ENCODE assay signal across 8 mouse cellular contexts in the genomic region with DNA sequence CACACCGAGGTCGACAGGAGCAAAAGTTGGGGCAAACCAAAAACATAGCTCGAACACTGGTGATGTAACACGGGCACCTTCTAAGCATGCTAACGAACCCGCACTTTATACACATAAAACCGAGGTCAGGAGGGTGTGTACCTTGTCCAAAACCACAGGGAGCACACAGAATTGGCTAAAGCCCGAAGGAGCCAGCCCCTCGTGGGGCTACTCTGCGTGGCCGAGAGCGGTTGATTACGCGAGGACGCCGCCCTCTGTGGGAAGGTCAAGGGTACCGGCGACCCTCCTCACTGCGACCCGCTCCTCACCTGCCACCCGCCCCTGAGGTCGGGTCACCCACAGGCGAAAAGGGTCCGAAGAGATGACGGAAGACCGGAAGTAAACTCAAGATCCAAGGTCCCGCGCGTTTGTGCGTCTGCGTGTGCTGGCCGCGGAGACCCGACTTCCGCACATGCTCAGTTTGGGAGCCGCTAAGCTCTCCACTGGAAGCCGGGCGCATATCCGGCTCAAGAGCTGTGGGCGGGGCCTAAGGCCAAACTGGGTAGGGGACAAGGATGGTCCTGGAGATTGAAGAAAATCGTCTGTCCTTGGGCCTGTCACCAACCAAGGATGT. TPM values are rescaled to one million over a fixed set of nuclear protein-coding genes. Genes with fewer than 3 reads are reported as not detected.
DNase-seq lines count a peak whose midpoint lies in the region; ATAC-seq and TF ChIP-seq lines count a peak whose summit lies in the region.

A gene (minus strand): TSS at position 452 of the 613 bp plus-strand sequence.

- intact Hi-C loops in heart, postnatal 36 days (cut with DNase I) = loop anchor here (2.0 kb wide), 1 partner anchor 113 kb away; no protein-coding TSS in a partner anchor

- H3K36me3 ChIP-seq in G1E (replicated peaks) = peaks cover 54% of the 10 kb centered on the region
- peaks cover 3% of the 10 kb centered on the region for H3K36me3 ChIP-seq in forebrain, embryonic 16.5 days (ENCODE audit: control insufficient read depth, insufficient read depth)
- peaks cover 19% of the 10 kb centered on the region for H3K36me3 ChIP-seq in lung, embryonic 14.5 days (ENCODE audit: insufficient read depth)
- H3K36me3 ChIP-seq in thymus, adult 2 months (ENCODE audit: control insufficient read depth, insufficient read depth, low read length) = peaks cover 14% of the 10 kb centered on the region

- no peaks in the 10 kb centered on the region for H3K9me3 ChIP-seq in G1E (replicated peaks)
- no peaks in the 10 kb centered on the region for H3K9me3 ChIP-seq in forebrain, embryonic 16.5 days (ENCODE audit: control insufficient read depth, low read length)
- no peaks in the 10 kb centered on the region for H3K9me3 ChIP-seq in lung, embryonic 14.5 days (ENCODE audit: low read depth, low read length)

- peak within 1 kb of the TSS; percentile 82 for H3K9ac ChIP-seq in forebrain, embryonic 16.5 days (replicated peaks; ENCODE audit: low read depth, low read length)
- H3K9ac ChIP-seq in lung, embryonic 14.5 days = peak within 1 kb of the TSS; percentile 87

- peak within 1 kb of the TSS; percentile 83 for H3K4me3 ChIP-seq in G1E (ENCODE audit: low read depth, low read length)
- H3K4me3 ChIP-seq in forebrain, embryonic 16.5 days (replicated peaks; ENCODE audit: low read length) = peak within 1 kb of the TSS; percentile 88
- peak within 1 kb of the TSS; percentile 98 for H3K4me3 ChIP-seq in layer of hippocampus, adult 2 months
- peak within 1 kb of the TSS; percentile 87 for H3K4me3 ChIP-seq in lung, embryonic 14.5 days (ENCODE audit: low read depth, low read length)
- peak within 1 kb of the TSS; percentile 71 for H3K4me3 ChIP-seq in olfactory bulb, adult 2 months (ENCODE audit: insufficient read depth, low read depth, low read length)
- H3K4me3 ChIP-seq in thymus, adult 2 months (ENCODE audit: control insufficient read depth, insufficient read depth, low read length) = peak within 1 kb of the TSS; percentile 88

- peak within 1 kb of the TSS; percentile 98 for H3K4me2 ChIP-seq in forebrain, embryonic 16.5 days (ENCODE audit: low read length)
- H3K4me2 ChIP-seq in lung, embryonic 14.5 days = peak within 1 kb of the TSS; percentile 92

- DNase-seq in G1E (ENCODE audit: low spot score) = peak; percentile 89
- DNase-seq in cerebellum, adult 18-20 months = peak; percentile 87 to 89
- DNase-seq in heart, postnatal 36 days = peak; percentile 83 to 85
- DNase-seq in layer of hippocampus, adult 2 months (ENCODE audit: low spot score in 2 of 2) = peak; percentile 82 to 87
- DNase-seq in lung, embryonic 14.5 days = peak; percentile 97
- peak; percentile 88 for DNase-seq in thymus, adult 2 months

- no peak for TF ChIP-seq CTCF in G1E (IDR thresholded peaks at IDR 0.05; ENCODE audit: low read depth, low read length)
- TF ChIP-seq CTCF in layer of hippocampus, adult 2 months (conservative IDR thresholded peaks at IDR 0.05) = 0 out of 2 replicates have a peak, but pooled peaks have one; percentile 5
- no peak for TF ChIP-seq CTCF in lung, embryonic 14.5 days (IDR thresholded peaks at IDR 0.05; ENCODE audit: low read depth)
- no peak for TF ChIP-seq CTCF in olfactory bulb, adult 2 months (IDR thresholded peaks at IDR 0.05; ENCODE audit: insufficient read depth, low read depth, low read length)
- TF ChIP-seq CTCF in thymus, adult 2 months (IDR thresholded peaks at IDR 0.05; ENCODE audit: borderline replicate concordance, control insufficient read depth, extremely low read depth, insufficient read depth, low read length, poor library complexity) = 0 out of 2 replicates have a peak, but pooled peaks have one; percentile 30

- peak within 1 kb of the TSS; percentile 1; the same call in 1 of the 2 replicates for H3K27ac ChIP-seq in forebrain, embryonic 16.5 days (ENCODE audit: low read length)
- H3K27ac ChIP-seq in layer of hippocampus, adult 2 months = peak within 1 kb of the TSS; percentile 94
- no peak within 1 kb of the TSS; the same call in 1 of the 2 replicates for H3K27ac ChIP-seq in lung, embryonic 14.5 days (ENCODE audit: low read depth)
- H3K27ac ChIP-seq in olfactory bulb, adult 2 months (ENCODE audit: insufficient read depth, low read depth, low read length) = peak within 1 kb of the TSS; percentile 55
- no peak within 1 kb of the TSS for H3K27ac ChIP-seq in thymus, adult 2 months (ENCODE audit: control insufficient read depth, insufficient read depth, low read length)

- H3K27me3 ChIP-seq in G1E (ENCODE audit: insufficient read depth, low read length) = no peaks in the 10 kb centered on the region
- no peaks in the 10 kb centered on the region for H3K27me3 ChIP-seq in forebrain, embryonic 16.5 days (replicated peaks; ENCODE audit: control insufficient read depth, insufficient read depth, low read length)
- no peaks in the 10 kb centered on the region for H3K27me3 ChIP-seq in lung, embryonic 14.5 days (ENCODE audit: insufficient read depth, low read length)
- H3K27me3 ChIP-seq in thymus, adult 2 months (ENCODE audit: control insufficient read depth, insufficient read depth, low read length) = no peaks in the 10 kb centered on the region

- TF ChIP-seq POLR2A in olfactory bulb, adult 2 months (IDR thresholded peaks at IDR 0.05; ENCODE audit: insufficient read depth, low read depth, low read length) = 0 out of 2 replicates have a peak, but pooled peaks have one; percentile 35
- TF ChIP-seq POLR2A in thymus, adult 2 months (IDR thresholded peaks at IDR 0.05; ENCODE audit: control insufficient read depth, extremely low read depth, insufficient read depth, low read length, poor library complexity) = peak; percentile 72; the same call in 1 of the 2 replicates

- H3K4me1 ChIP-seq in G1E (ENCODE audit: insufficient read depth, low read depth, low read length) = peaks cover 54% of the 10 kb centered on the region
- peaks cover 26% of the 10 kb centered on the region for H3K4me1 ChIP-seq in forebrain, embryonic 16.5 days (replicated peaks; ENCODE audit: control insufficient read depth, insufficient read depth, low read length)
- H3K4me1 ChIP-seq in lung, embryonic 14.5 days (ENCODE audit: insufficient read depth) = peaks cover 4% of the 10 kb centered on the region; the same call in 1 of the 2 replicates
- H3K4me1 ChIP-seq in olfactory bulb, adult 2 months (ENCODE audit: control insufficient read depth, insufficient read depth, low read length) = peaks cover 27% of the 10 kb centered on the region
- H3K4me1 ChIP-seq in thymus, adult 2 months (replicated peaks; ENCODE audit: control insufficient read depth, insufficient read depth, low read length) = peaks cover 12% of the 10 kb centered on the region

- WGBS in forebrain, embryonic 16.5 days = under 1% methylated on average over 41 of the region's 41 CpGs
- 1% methylated on average over 41 of the region's 41 CpGs for WGBS in lung, embryonic 14.5 days
- under 1% methylated on average over 41 of the region's 41 CpGs for WGBS in olfactory bulb, adult 2 months
- WGBS in thymus, adult 2 months = under 1% methylated on average over 41 of the region's 41 CpGs

- peak; percentile 74 for ATAC-seq in G1E (ENCODE audit: extremely low read depth, insufficient number of reproducible peaks, low FRiP score, poor library complexity, severe bottlenecking)
- ATAC-seq in forebrain, embryonic 16.5 days = peak; percentile 92
- peak; percentile 94 for ATAC-seq in lung, embryonic 14.5 days (ENCODE audit: insufficient read depth)

RNA-seq across cellular contexts. Expression of the gene that starts here (rescaled TPM):
- 37.4 and 49.6 TPM in 2 replicates for total RNA-seq in G1E (2014; fragmentation: Nextera tagmentation)
- 44.9 and 51.2 TPM in 2 replicates for total RNA-seq in G1E (2017)
- 9.8 and 13.5 TPM in 2 replicates for polyA plus RNA-seq in G1E (2012)
- polyA plus RNA-seq in forebrain, embryonic 16.5 days (2015; fragmentation: Nextera tagmentation; extraction: Ambion mirVana) = 47.0 and 50.0 TPM in 2 replicates
- 10 to 100 TPM; 21.4 to 22.6 TPM for total RNA-seq in heart, postnatal 36 days (2021)
- 10 to 100 TPM; 58.6 to 59.7 TPM for total RNA-seq in layer of hippocampus, adult 2 months (2021)
- 41.7 and 43.5 TPM in 2 replicates for polyA plus RNA-seq in lung, embryonic 14.5 days (2014; fragmentation: Nextera tagmentation; extraction: Ambion mirVana)
- not detected in 2 replicates for polyA plus RNA-seq in olfactory bulb, adult 2 months (2012; ENCODE audit: insufficient read depth, insufficient read length, low replicate concordance, missing spikeins)
- 33.4 and 47.2 TPM in 2 replicates for polyA plus RNA-seq in thymus, adult 2 months (2012; rRNA removed)

Comparison
In these comparisons a context has a peak if more than half of its experiments do, and no peak if none do; other contexts are left out.
1. CTCF ChIP-seq: peak in layer of hippocampus, adult 2 months (single experiment) and thymus, adult 2 months (single experiment); none in G1E (single experiment), lung, embryonic 14.5 days (single experiment) and olfactory bulb, adult 2 months (single experiment).
2. H3K27ac ChIP-seq: peak in forebrain, embryonic 16.5 days (single experiment), layer of hippocampus, adult 2 months (single experiment) and olfactory bulb, adult 2 months (single experiment); none in lung, embryonic 14.5 days (single experiment) and thymus, adult 2 months (single experiment).
3. Peak in every context shown above with its lines, with median percentiles within 50 percentile points of each other: ATAC-seq, DNase-seq and H3K4me3 ChIP-seq.